Mouse (Mus musculus) G1E (cell line): ENCODE measurements around the gene Tmem116.

Experiments
- CTCF ChIP-seq: IDR thresholded peaks from 2 replicates; pipeline ENCODE4 v1.5.1; 2012; ENCODE audit warnings: low read depth, low read length, inconsistent platforms, mixed read lengths
- POLR2AphosphoS5 ChIP-seq: IDR thresholded peaks from 2 replicates; pipeline ENCODE4 v1.6.1; 2012; ENCODE audit warnings: low read depth, low read length, inconsistent platforms; ENCODE audit not compliant: insufficient replicate concordance
- TAL1 ChIP-seq: conservative IDR thresholded peaks from 2 replicates; pipeline ENCODE4 v1.6.1; 2012; ENCODE audit warnings: low read depth, low read length, inconsistent platforms, mixed read lengths

GRCm38 (mm10) chr5:121477680-121478079 is 26.0 kb downstream of the Tmem116 start:
- TF ChIP-seq TAL1 (no peak), CTCF (no peak), POLR2AphosphoS5 (no peak)
